Mouse (Mus musculus) cerebellum, adult 2 months (tissue): ENCODE data around the gene Pus7l.

ENCODE experiments used
- CTCF ChIP-seq: fragments of 200-500 bp; IDR thresholded peaks from 2 replicates; pipeline ENCODE4 v1.5.1; 2011; ENCODE audit warnings: low read depth, mild to moderate bottlenecking, control low read depth, low read length, moderate library complexity, borderline replicate concordance; ENCODE audit not compliant: insufficient read depth
- POLR2A ChIP-seq: fragments of 200-500 bp; IDR thresholded peaks from 2 replicates; pipeline ENCODE4 v1.6.1; 2011; ENCODE audit warnings: low read length, control low read depth, borderline replicate concordance; ENCODE audit not compliant: insufficient read depth

- TF ChIP-seq POLR2A (no peak), CTCF (no peak)
Measured at GRCm38 (mm10) chr15:94494445-94494844, 48.9 kb downstream of the Pus7l start.
